Mouse (Mus musculus) lung, adult 2 months (tissue): Measurements from ENCODE around the gene Atp6v1g2.

ENCODE experiments used
- CTCF ChIP-seq: fragments of 200-500 bp; IDR thresholded peaks from 2 replicates; pipeline ENCODE4 v1.5.1; 2011; ENCODE audit warnings: mild to moderate bottlenecking, low read length, control low read depth; ENCODE audit not compliant: insufficient read depth
- POLR2A ChIP-seq: fragments of 200-500 bp; IDR thresholded peaks from 2 replicates; pipeline ENCODE4 v1.6.1; 2011; ENCODE audit warnings: low read depth, mild to moderate bottlenecking, control low read depth, low read length, borderline replicate concordance; ENCODE audit errors: extremely low read depth

- no peak for TF ChIP-seq POLR2A
- TF ChIP-seq CTCF: no peak
Observed at GRCm38 (mm10) chr17:35247144-35247543, 13.7 kb downstream of the Atp6v1g2 start.
